Mouse (Mus musculus): ENCODE measurements around the gene Cacna1d.

DNA sequence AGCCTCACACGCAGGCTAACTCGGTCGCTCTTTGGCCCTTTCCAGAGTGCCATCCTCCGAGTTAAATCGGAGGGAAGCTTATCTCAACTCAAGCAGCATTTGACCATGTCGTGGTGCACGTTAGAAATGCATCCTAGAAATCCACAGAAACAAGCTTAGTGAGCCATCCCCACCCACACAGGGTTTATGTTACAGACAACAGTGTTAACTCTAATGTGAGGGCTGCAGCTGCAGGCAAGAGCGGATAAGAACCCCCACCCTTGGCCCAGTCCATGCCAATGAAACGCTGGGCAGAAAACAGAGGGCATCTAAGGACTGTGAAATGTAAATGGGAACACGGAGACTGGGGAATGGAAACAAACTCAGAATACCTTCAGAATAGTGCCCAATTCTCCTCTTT is 206.8 kb downstream of the Cacna1d start:
- TF ChIP-seq CTCF (IDR thresholded peaks at IDR 0.05; ENCODE audit: low read depth), result no peak
- TF ChIP-seq EP300 (optimal IDR thresholded peaks at IDR 0.05), result no peak

All from stomach, postnatal 0 days (tissue).